Mouse (Mus musculus) ES-E14 (cell line): ENCODE results near the gene Akt2. TPM values are rescaled to one million over a fixed set of nuclear protein-coding genes. Genes with fewer than 3 reads are reported as not detected.
A peak's percentile ranks its signal among the peaks of the same experiment; 100 is the strongest.
"Not testable (repeated sequence)": the region's sequence is repeated elsewhere in the genome, so short reads cannot be mapped to it uniquely, and the experiment has no call there.

Experiments
- DNase-seq: peaks from one replicate; pipeline ENCODE4 v3.0.0-alpha.2; 2013; ENCODE audit warnings: low read depth, low spot score
- H3K27ac ChIP-seq: 2 replicates; pipeline ENCODE4 v1.5.1; 2012; ENCODE audit warnings: low read depth, mild to moderate bottlenecking, low read length, moderate library complexity, mixed read lengths; ENCODE audit not compliant: poor library complexity, insufficient read depth, severe bottlenecking
- H3K36me3 ChIP-seq: 2 replicates; pipeline ENCODE4 v1.6.1; 2012; ENCODE audit warnings: mild to moderate bottlenecking, low read length, moderate library complexity, mixed read lengths; ENCODE audit not compliant: control insufficient read depth, poor library complexity, insufficient read depth, severe bottlenecking
- H3K4me1 ChIP-seq, 2 experiments: fragments of 150-350 bp in 1 of 2; sonication (generic) in 1 of 2; 2 replicates each; pipeline ENCODE4 v1.6.1; 2012; ENCODE audit warnings: low read length in 2 of 2, mild to moderate bottlenecking in 1 of 2, mixed read lengths in 1 of 2; ENCODE audit not compliant: control insufficient read depth in 2 of 2, insufficient read depth in 2 of 2, poor library complexity in 1 of 2
- H3K4me3 ChIP-seq, 2 experiments: fragments of 150-350 bp in 1 of 2; sonication (generic) in 1 of 2; 2 replicates each; pipeline ENCODE4 v1.5.1; 2012; ENCODE audit warnings: low read length in 2 of 2, low read depth in 1 of 2, mild to moderate bottlenecking in 1 of 2, mixed read lengths in 1 of 2; ENCODE audit not compliant: insufficient read depth in 1 of 2, poor library complexity in 1 of 2, severe bottlenecking in 1 of 2
- H3K9ac ChIP-seq: 2 replicates; pipeline ENCODE4 v1.6.1; 2012; ENCODE audit warnings: low read depth, mild to moderate bottlenecking, low read length, mixed read lengths; ENCODE audit not compliant: poor library complexity, insufficient read depth, severe bottlenecking
- H3K9me3 ChIP-seq: fragments of 150-350 bp; sonication (generic); 2 replicates; pipeline ENCODE4 v1.6.1; 2012; ENCODE audit warnings: low read depth, mild to moderate bottlenecking, low read length; ENCODE audit not compliant: control insufficient read depth, insufficient read depth
- CHD2 ChIP-seq: IDR thresholded peaks from 2 replicates; pipeline ENCODE4 v1.6.1; 2014; ENCODE audit warnings: mild to moderate bottlenecking, low read depth, low read length, inconsistent platforms
- HCFC1 ChIP-seq: IDR thresholded peaks from 2 replicates; pipeline ENCODE4 v1.6.1; 2012; ENCODE audit warnings: low read length, inconsistent platforms, borderline replicate concordance; ENCODE audit not compliant: insufficient read depth
- MAFK ChIP-seq: IDR thresholded peaks from 2 replicates; pipeline ENCODE4 v1.6.1; 2014; ENCODE audit warnings: mild to moderate bottlenecking, low read depth, low read length, inconsistent platforms; ENCODE audit not compliant: insufficient read depth
- ZC3H11A ChIP-seq: IDR thresholded peaks from 2 replicates; pipeline ENCODE4 v1.6.1; 2012; ENCODE audit warnings: low read depth, mild to moderate bottlenecking, inconsistent platforms, low read length, borderline replicate concordance
- ZNF384 ChIP-seq: IDR thresholded peaks from 2 replicates; pipeline ENCODE4 v1.6.1; 2012; ENCODE audit warnings: low read depth, low read length, inconsistent platforms
- in situ Hi-C, 2 experiments: fragments of 600-800 bp; cut with MboI; formaldehyde crosslinking; loops; one replicate each; pipeline ENCODE4 v1.15.1; 2025; ENCODE audit warnings: low sequenced_read_pairs in 2 of 2, inconsistent platforms in 1 of 2; ENCODE audit not compliant: unreplicated experiment in 2 of 2
- total RNA-seq: library from RNA; depleted of rRNA; stranded (reverse); fragments of 300-350 nt; gene quantifications from 2 replicates; pipeline ENCODE4 v1.2.3, GENCODE M21; 2012

Gene Akt2
- total RNA-seq, 1 experiment = 44.8 TPM

DNA sequence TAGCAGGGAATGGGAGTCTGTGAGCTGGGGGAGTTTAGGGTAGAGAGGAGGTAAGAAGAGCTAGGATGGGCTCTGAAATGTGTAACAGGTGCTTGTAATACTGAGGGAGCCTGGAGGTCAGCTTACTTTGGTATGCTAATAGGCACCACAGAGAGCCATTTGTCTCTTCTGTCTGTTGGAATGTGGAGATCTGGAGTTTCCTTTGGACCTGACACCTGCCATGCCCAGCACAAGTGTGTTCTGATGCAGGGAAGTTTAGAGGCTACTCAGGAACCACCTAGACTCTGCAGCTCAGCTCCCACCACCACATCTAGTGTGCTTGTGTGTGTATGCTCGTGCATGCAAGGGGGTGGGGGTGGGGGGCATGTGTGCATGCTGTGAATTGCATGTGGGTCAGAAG, 30.9 kb downstream of the Akt2 start:
- peaks cover 20% of the 10 kb centered on the region for H3K36me3 ChIP-seq
- TF ChIP-seq CHD2 (no peak), ZNF384 (no peak), ZC3H11A (no peak), MAFK (no peak), HCFC1 (no peak)
- H3K4me3 ChIP-seq = no peak overlapping the region
- peaks cover 3 to 19% of the 10 kb centered on the region in 2 experiments; a peak in 2 of 4 replicates for H3K4me1 ChIP-seq
- H3K27ac ChIP-seq = no peak overlapping the region; the same call in 1 of the 2 replicates
- H3K9me3 ChIP-seq = no peaks in the 10 kb centered on the region
- in situ Hi-C loops = no loop called here
- peak; percentile 60 for DNase-seq
- H3K9ac ChIP-seq = no peak overlapping the region

- Histone ChIP-seq H3K4me3 (no peak overlapping the region), H3K9me3 (no peaks in the 10 kb centered on the region), H3K27ac (no peak overlapping the region), H3K4me1 (peaks cover 3 to 19% of the 10 kb centered on the region in 2 experiments; a peak in 3 of 4 replicates), H3K9ac (no peak overlapping the region), H3K36me3 (peaks cover 21% of the 10 kb centered on the region)
- in situ Hi-C loops = no loop called here
- TF ChIP-seq MAFK (no peak), ZC3H11A (no peak), ZNF384 (no peak), HCFC1 (no peak), CHD2 (no peak)
- DNase-seq = no peak
Observed at GRCm38 (mm10) chr7:27624967-27625366, 33.6 kb downstream of the Akt2 start.

- no peak for DNase-seq
- H3K36me3 ChIP-seq = peaks cover 20% of the 10 kb centered on the region
- no peaks in the 10 kb centered on the region for H3K9me3 ChIP-seq
- H3K9ac ChIP-seq = no peak overlapping the region
- H3K4me1 ChIP-seq = peaks cover 2 to 9% of the 10 kb centered on the region in 2 experiments; a peak in 2 of 4 replicates
- TF ChIP-seq CHD2 (no peak), ZNF384 (no peak), ZC3H11A (no peak), HCFC1 (no peak), MAFK (no peak)
- H3K4me3 ChIP-seq = no peak overlapping the region
- in situ Hi-C loops = no loop called here
- H3K27ac ChIP-seq = no peak overlapping the region
Observed at GRCm38 (mm10) chr7:27627707-27628106, 36.4 kb downstream of the Akt2 start.

DNA sequence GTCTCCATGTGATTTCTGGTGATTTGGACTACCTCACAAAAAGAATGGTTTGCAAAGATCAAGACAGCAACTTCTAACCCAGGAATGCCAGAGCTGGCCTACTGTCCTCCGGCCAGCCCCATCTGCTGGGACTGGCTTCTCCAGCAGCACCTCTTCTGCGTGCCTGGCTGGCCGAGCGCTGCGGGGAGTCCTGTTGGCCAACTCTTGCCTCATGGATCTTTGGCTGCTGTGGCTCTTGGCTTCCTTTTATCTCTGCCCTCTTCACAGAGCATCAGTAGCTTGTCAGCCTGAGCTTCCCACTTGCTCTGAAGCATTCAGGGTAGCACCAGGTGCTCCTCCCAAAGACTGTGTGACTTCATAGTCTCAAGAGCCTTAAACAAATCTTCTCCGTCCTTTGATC, 36.8 kb downstream of the Akt2 start:
- Histone ChIP-seq H3K4me1 (peaks cover 0 to 9% of the 10 kb centered on the region in 2 experiments; a peak in 2 of 4 replicates), H3K36me3 (peaks cover 20% of the 10 kb centered on the region), H3K27ac (no peak overlapping the region), H3K9me3 (no peaks in the 10 kb centered on the region), H3K4me3 (no peak overlapping the region), H3K9ac (no peak overlapping the region)
- in situ Hi-C loops = no loop called here
- TF ChIP-seq CHD2 (no peak), ZC3H11A (no peak), MAFK (no peak), ZNF384 (no peak), HCFC1 (no peak)
- no peak for DNase-seq

DNA sequence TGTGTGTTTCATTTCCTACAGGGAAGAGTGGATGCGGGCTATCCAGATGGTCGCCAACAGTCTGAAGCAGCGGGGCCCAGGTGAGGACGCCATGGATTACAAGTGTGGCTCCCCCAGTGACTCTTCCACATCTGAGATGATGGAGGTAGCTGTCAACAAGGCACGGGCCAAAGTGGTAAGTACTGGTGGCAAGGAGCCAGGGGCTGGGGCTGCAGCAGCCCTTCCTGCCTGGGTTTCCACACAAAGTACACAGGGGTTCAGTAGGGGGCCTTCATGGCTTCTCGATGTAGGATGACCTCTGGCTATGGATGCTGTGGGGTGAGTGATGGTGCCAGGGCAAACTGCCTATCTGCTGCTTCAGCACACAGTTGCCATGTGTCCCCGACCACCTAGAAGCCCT, 37.5 kb downstream of the Akt2 start:
- DNase-seq, H3K4me3 ChIP-seq, in situ Hi-C loops, H3K27ac ChIP-seq, H3K9me3 ChIP-seq, H3K9ac ChIP-seq: not testable (repeated sequence)
- Histone ChIP-seq H3K36me3 (peaks cover 24% of the 10 kb centered on the region), H3K4me1 (peaks cover 0 to 13% of the 10 kb centered on the region in 2 experiments; a peak in 2 of 4 replicates)
